Mouse (Mus musculus): ENCODE measurements around the gene Tmem231.
A peak's percentile ranks its signal among the peaks of the same experiment; 100 is the strongest.
"Not testable (repeated sequence)": the region's sequence is repeated elsewhere in the genome, so short reads cannot be mapped to it uniquely, and the experiment has no call there.

Tmem231 gene

DNA sequence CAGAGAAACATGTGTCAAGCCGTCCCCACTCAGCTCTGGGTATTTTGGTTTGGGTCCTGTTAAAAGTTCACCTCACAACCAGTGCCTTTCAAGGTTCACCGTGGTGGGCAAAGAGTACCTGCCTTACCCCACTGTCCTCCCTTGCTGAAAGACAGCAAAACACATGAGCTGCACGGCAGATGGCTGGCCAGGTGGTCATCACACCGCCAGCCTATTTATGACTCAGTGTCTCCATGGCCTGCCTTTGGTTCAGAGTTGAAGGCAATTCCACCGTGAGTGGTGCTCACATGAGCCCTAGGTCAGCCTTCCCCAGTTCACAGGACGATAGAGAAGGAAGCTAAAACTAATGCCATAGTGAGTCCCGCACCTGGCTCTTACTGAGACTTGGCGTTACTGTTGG, 14.3 kb upstream of the Tmem231 start:
- peak in 1 of 2 experiments; percentile 24 for DNase-seq

DNA sequence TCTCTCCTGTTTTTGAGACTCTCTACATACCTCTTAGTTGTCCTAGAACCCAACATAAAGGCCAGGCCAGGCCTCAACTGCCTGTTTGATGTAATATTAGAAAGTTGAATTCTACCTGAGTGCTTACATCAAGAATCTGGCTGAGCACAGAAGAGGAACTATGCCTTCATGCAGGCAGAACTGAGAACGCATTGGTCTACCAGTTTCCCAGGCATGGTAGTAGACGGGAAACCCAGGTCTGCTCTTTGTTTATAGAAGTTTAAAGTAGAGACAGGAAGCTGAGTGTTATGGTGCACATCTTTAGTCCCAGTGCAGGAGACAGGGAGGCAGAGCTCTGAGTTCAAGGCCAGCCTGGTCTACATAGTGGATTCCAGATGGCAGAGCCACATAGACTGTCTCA, 13.5 kb upstream of the Tmem231 start:
- DNase-seq: no peak

DNA sequence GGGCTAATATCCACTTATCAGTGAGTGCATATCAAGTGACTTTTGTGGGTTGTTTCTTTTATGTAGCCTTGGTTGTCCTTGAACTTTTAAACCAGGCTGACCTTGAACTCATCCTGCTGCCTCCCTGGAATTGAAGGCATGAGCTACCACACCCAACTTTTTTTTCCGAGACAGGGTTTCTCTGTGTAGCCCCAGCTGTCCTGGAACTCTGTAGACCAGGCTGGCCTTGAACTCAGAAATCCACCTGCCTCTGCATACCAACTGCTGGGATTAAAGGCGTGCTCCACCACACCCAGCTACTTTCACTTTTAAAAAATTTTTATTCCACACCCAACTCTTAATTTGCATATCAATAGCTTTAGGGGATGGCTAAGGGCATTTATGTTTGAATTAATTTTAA, 9.9 kb upstream of the Tmem231 start:
- DNase-seq: no peak

DNA sequence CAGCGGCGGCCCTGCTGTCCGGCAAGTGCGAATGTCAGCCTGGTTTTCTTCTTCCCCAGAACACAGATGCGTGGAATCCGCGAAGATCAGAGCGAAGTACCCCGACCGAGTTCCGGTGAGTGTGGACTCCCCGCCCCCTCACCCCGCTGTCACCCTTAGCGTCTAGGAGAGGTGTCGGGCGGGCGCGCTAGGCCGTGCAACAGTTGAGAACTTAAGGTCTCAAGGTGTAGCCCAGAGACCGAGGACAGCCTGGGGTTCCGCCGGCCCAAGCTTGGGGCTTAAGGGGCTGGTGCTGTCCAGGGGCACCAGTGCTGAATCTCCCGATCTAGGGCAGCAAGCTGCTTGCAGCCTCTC, 7.4 kb upstream of the Tmem231 start:
- peak in 1 of 2 experiments; percentile 50 for DNase-seq

DNA sequence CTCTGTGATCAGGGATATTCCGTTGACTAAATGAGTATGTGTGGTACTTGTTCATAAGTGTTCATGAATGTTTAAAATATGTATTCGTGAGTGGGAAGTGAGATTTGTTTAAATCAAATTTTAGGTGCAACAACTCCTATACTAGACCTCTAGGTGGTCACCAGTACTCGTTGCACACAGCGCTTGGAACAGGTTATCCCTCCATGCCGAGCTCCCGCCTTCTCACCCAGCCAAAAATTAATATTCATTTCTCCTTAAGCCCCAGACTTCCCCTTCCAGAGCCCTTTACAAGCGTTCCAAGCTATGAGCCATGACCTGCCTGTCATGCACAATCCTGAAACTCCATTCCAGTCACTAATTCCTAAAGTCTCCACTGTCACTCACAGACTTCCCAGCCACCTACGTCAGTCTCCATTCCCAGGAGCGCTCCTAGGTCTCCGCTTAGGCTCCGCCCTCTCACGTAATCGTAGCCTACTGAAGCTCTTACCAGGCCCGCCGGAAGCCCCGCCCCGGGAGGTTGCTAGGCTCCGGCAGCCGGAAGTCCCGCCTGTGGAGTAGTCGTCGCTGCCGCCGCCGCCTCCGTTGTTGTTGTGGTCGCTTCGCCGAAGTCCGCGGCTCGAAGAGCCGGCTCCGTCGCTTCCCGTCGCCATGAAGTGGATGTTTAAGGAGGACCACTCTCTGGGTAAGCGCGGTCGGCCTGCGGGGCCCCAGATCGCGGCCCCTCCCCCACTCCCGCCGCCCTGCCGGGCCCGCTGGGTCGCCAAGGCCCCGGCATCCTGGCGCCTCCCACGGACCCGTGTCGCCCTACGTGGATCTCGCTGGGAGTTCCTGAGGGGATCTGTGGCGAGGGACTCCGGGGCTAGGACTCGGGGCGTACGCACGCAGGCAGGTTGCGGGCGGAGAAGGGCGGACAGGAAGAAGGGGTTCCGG, 6.8 kb upstream of the Tmem231 start, which contains the start of gene Gabarapl2:
Gene Gabarapl2 (plus strand): TSS at position 533 of the 930 bp plus-strand sequence.
- DNase-seq: peak; percentile 99

DNA sequence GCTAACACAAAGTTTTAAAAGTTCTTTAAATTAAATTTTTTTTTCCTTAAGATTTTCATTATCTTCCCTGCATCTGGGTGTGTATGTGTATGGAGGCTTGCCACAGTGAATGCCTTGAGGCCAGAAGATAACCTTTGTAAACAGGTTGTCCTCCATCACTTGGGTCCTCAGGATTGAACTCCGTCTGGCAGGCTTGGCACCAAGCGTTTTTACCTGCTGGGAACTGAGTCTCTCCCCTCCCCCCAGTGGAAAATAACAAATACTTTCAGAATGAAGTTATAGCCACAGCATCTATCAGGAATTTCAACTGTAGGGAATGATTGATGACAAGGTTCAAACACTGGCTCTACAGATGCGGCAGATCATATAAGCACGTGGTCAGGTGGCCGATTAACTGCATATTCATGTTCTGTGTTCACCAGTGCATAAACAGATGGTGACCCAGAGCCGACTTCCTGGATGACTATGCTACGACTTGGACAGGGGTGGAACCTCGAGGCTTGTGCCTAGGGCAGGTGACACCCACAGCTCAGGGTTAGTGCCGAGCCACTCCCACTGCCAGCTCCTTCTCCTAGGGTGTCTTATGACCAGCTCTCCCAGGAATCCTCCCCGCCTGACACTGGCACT, 5.9 kb upstream of the Tmem231 start:
- peak; percentile 65 to 69 for DNase-seq

DNA sequence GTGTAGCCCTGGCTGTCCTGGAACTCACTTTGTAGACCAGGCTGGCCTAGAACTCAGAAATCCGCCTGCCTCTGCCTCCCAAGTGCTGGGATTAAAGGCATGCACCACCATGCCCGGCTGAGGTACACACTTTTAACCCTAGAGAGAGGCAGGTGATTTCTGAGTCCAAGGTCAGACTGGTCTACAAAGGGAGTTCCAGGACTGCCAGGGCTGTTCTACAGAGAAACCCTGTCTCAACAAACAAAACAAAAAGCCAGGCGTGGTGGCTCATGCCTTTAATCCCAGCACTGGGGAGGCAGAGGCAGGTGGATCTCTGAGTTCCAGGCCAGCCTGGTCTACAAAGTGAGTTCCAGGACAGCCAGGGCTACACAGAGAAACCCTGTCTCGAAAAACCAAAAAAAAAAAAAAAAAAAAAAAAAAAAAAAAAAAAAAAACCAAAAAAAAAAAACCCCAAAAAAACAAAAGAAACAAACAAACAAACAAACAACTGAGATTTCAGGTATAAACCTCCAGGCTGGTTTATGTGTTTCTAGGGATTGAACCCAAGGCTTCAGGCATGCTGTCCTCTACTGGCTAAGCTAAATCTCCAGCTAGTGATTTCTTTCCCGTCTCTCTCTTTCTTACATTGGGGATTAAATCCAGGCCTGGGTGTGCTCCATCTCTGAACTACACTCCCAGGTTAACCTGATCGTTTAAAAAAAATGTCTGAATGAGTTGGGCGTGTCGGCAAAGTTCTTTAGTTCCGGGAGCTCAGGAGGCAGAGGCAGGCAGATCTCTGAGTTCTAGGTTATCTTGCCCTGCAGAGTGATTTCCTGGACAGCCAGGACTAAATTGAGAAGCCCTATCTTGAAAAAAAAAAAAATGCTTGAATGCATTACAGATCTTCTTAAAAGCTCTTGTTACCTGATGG, 4.7 kb upstream of the Tmem231 start:
- DNase-seq: not testable (repeated sequence)

DNA sequence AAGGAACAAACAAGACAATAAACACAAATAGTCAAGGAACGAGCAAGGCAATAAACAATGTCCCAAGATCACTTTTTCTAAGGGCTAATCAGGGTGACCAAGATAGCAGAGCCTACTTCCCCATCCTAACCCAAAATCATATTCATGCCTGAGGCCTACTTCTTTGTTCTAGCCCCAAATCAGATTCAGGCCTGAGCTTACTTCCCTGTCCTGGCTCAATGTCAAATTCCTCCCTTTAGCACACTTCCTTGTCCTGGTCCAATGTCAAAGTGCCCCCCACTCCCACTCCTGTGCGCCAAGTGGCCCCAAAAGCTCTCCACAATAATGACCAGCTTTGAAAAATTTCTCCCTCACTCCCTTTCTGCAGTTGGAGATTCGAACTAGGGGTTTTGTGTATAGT, 3.5 kb upstream of the Tmem231 start:
- DNase-seq: no peak

DNA sequence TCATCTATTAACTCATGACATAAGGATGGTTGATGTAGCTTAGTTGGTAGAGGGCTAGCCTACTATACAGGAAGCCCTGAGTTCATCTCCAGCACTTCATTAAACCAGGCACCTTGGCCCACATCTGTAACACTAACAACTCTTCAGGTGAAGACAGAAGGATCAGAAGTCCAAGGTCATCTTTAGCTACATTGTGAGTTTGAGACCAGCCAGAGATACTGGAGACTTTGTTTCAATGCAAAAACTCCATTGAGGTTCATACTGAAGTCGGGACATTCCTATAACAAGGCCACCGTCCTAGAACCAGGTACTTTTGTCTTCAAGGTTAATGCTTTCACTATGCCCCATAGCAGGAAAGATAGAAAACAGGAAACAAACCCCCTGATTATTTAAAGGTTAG, 520 bp upstream of the Tmem231 start:
- DNase-seq: no peak

DNA sequence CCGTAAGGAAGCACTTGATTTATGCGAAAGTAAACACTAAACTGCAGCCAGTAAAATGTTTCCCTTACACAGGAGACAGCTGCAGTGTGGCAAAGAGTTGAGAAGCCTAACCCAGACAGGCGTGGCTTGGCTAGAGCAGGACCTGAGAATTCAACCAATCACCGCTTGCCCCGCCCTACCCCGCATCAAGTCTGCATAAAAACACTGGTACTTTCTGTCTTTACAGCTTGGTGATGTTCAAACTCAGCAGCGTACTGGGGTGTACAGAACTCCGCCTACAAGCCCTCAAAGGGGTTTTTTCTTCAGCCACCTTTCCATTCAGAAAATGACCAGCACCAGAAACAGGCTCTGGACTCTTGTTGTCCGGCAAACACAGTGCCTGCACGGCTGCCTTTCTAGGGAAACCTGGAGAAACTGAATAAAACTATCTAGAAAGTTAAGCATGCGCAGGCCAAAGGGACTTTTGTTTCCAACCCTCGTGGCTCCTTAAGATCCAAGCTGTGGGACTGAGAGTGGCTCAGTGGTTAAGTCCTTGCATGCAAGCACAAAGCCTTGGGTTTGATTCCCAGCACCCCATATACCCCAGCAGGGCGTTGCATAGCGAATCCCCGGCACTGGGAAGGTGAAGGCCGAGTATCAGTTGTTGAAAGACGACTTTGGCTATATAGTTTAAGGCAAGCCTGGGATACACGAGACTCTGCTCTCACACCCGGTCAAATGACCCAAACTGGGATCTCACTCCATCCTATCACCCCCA, 923 bp downstream of the Tmem231 start:
- DNase-seq: peak; percentile 64 to 75

DNA sequence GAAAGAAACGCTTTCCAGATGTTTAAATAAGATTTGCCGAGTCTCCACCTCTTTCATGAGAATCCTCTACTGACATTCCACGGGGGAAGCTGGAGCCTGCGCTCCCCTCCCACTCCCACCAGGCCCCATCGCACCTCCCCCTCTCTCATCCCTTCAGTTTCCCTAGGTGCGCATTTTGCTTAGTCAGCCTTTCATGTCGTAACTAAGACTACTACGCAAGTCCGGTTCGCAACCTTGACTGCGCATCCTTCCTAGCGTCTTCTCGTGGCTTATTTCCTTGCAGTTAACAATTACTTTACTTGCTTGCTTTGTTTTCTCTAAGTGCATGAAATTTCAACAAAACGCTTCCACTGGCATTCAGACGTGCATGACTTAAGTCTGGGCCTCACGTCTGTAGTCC, 2.0 kb downstream of the Tmem231 start:
- DNase-seq: no peak

DNA sequence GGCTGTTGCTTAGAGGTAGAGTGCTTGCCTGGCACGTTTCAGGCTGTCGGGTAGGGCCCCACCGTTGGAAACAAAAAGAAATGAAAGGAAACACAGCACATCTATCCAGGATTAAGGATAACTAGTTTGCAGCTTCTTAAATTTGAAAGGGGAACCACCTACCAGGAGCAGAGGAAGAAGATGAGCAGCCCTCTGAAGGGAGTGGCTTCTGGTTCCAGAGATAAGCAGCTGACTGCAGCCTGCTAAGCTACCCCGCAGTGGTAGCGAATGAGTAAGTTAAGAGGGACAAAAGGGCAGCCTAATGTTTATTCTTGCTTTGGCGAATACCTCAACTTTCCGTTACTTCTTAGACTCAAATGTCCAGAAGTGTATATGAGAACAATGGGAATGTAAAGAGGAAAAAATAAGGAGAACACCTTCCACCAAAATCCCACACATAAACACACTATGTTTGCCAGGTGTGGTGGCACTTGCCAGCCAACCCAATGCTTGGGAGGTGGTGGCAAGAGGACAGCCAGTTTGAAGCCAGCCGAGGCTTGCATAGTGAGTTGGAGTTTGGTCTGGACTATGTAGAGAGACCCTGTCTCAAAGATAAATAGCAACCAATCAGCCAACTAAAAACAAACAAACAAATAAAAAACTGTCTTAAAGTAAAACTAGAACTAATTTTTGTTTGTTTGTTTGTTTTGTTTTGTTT, 3.9 kb downstream of the Tmem231 start:
- DNase-seq: no peak

DNA sequence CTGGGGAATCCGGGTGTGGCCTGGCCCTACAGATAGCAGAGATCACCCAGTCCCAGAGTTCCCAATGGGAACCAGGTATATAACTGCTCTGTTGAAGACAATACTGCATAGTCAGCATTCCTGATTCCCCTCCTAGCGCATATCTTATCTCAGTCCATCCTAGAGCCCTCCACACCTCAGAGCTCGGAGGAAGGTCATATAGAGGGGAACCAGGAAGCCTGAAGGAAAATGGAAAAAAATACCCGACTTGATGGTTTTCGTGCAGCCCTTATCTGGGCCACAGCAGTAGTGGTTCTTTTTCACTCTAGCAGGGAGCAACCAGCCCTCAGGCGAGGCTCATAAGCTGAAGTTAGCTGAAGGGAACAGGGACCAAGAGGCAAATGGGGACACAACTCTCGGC, 8.7 kb downstream of the Tmem231 start:
- DNase-seq: no peak

DNA sequence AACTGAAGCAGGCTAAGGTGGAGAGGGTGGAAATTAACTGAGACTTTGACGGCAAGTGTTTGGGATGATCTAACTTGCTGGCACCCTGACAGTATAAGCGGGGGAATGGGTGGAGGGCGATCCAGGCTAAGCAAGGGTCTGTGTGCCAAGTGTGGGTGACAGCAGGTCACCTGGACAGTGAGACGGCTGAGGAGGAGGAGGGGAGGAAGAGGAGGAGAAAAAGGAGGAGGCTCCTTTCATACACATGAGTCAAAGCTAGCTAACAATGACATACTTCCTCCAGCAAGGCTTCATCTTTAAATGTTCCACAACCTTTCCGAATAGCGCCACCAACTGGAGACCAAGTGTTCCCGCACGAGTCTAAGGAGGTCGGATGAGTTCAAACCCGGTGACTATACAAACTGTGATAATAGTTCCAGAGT, 10.3 kb downstream of the Tmem231 start:
- peak; percentile 81 to 86 for DNase-seq

DNA sequence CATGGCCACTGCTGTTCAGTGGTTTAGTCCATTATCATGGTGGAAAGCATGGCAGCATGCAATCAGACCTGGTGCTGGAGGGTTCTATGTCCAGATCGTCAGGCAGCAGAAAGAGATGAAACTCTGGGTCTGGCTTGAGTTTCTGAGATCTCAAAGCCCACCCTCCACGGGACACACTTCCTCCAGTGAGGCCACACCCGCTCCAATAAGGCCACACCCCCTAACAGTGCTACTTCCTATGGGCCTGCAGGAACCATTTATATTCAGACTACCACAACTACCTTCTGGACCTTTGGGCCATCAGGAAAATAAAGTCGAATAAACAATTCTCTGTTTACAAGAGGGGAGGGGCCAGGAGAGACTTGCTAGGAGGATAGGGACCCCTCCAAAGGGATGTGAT, 12.7 kb downstream of the Tmem231 start:
- DNase-seq: no peak

DNA sequence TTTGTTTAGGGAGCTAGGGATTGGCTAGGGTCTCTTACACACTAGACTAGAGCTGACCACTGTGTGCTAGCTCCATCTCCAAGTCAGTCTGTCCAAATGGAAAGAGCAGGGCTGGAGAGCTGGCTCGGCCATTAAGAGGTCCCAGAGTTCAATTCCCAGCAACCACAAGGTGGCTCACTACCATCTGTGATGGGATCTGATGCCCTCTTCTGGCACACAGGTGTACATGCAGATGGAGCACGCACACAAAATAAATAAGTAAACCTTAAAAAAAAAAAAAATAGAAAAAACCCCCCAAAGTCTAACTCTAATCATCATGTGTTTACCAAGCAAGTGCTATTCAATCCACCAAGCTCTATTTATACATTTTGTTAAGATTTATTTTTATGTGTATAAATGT, 14.0 kb downstream of the Tmem231 start:
- no peak for DNase-seq

DNA sequence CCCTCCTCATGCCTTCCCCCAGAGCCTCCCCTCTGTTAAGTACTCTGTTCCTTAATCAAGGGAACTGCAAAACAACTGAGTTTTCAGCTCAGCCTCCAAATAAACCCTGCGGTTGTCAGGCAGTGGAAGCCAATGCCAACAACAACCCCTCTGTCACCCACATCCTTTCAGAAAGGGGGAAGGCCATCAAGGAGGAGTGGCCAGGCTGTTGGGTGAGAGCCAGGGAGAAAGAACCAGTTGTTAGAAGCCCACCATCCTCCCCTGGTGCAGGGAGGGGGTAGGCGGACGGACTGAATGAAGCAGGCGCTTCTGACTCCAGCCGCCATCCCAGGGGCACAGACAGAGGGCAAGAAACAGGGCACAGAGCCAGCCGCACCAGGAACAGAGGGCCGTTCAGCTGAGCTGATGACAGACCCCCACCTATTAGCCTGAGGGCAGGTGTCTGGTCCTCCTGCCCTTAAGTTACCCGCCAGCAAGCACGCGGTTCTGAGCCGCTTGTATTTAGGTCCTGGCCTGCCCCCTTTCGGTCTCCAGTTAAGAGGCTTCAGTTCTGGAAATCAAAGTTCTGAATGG, 20.7 kb downstream of the Tmem231 start:
- peak; percentile 79 to 80 for DNase-seq

DNA sequence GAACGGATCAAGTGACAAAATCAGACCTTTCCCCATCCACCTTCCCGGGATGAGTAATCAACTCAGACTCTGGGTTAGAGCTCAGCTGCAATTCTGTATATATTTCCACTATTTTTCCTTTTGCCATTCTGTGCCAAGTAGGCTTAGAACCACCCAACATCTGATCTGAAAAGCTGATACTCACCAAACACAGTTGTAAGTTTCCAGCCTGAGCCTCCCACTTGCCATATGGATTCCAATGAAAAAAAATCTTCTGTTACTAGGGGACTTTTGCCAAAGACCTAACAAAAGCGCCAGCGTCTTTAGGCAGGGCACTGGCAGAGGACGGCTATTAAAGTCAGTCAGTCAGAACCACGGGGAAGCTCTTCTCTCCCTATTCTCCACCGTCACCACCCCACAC, 22.1 kb downstream of the Tmem231 start:
- peak; percentile 22 to 40 for DNase-seq

DNA sequence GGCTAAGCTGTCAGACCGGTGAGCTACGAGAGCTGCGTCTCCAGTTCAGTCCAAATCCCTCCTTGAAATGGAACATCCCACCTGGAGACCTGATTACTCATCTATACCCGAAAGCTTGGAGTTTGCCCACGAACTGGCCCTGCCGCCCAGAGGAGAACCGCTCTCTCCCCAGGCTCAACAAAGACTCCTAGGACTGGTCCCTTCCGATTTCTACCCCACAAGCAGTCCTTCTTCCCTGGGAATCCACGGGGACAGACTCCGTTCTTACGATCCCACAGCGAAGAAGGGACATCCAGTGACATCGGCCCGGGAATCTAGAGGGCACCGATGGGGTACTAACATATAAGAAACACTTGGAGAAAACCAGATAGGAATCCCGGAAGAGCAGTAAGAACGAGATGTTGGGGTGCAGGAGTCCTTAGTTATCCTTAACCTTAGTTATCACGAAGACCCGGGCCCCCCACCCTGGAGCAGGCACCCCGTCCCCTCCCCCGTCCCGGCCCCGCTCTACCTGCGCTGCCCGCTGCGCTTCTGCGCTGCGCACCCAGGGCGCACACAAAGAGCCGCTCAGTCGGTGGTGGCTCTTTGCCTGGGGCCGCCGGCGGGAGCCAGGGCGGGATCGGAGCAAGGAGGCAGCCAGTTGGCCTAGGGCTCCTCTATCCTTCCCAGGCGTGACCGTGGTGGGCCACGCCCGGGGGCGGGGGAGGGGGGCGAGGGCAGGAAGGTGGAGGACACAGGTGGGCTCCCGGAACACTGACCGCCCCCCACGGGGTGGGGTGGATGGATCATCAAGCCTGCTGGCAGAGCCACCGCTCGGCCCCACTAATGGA, 23.8 kb downstream of the Tmem231 start, which contains the start of gene Chst5:
Gene Chst5 (minus strand): TSS at position 827 of the 830 bp plus-strand sequence.
- DNase-seq: peak; percentile 66 to 69

DNA sequence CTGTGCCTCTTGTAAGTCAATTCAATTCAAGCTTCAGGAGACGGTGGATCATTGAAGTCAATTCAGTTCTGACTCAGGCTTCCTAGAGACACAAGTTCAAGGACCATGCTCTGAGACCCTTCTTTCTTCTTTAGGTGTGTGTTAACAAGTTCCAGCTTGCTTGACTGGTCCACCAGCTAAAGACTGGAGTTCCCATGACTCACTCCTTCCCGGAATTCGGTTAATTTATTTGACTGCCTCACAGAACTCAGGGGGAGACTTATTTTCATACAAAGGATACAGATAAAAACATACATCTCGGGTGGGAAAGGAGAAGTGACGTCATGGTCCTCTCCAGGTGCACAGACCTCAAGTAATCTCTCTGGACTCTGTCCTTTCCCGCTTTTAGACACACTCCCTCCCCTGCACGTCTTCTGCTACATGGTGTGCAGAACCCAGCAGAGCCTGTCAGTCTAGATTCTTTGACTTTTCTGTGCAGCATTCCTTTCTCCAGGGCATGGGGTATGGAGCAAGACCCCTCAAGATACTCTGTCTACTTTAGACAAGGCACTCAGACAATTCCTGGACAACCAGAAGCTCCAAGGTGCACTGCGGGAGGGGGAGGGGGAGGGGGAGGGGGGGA, 28.1 kb downstream of the Tmem231 start:
- no peak for DNase-seq
